Mouse (Mus musculus) midbrain, embryonic 14.5 days (tissue): Measurements from ENCODE around the gene Meiob. TPM values are rescaled to one million over a fixed set of nuclear protein-coding genes. Genes with fewer than 3 reads are reported as not detected.

Experiments used
- ATAC-seq: fragments of 200-750 bp; cut with Nextera tagmentation; 2 replicates; pipeline ENCODE4 v1.8.0; 2017; ENCODE audit warnings: moderate number of reproducible peaks, moderate library complexity; ENCODE audit not compliant: low FRiP score, low TSS enrichment
- DNase-seq: peaks from one replicate; pipeline ENCODE4 v3.0.0-alpha.2; 2015
- H3K27ac ChIP-seq: fragments of 300-500 bp; sonication (generic); replicated peaks from 2 replicates; pipeline ENCODE4 v1.5.1; 2014; ENCODE audit warnings: mild to moderate bottlenecking, low read depth, low read length, moderate library complexity
- H3K27me3 ChIP-seq: fragments of 300-500 bp; sonication (generic); 2 replicates; pipeline ENCODE4 v1.6.1; 2014; ENCODE audit warnings: low read length, control low read depth, mixed read lengths; ENCODE audit not compliant: control insufficient read depth, insufficient read depth
- H3K36me3 ChIP-seq: fragments of 300-500 bp; sonication (generic); 2 replicates; pipeline ENCODE4 v1.6.1; 2014; ENCODE audit warnings: low read length, control low read depth; ENCODE audit not compliant: control insufficient read depth, insufficient read depth
- H3K4me1 ChIP-seq: fragments of 300-500 bp; sonication (generic); 2 replicates; pipeline ENCODE4 v1.6.1; 2014; ENCODE audit warnings: mild to moderate bottlenecking, antibody characterized with exemption, low read length, control low read depth; ENCODE audit not compliant: control insufficient read depth, insufficient read depth
- H3K4me2 ChIP-seq: fragments of 300-500 bp; sonication (generic); 2 replicates; pipeline ENCODE4 v1.6.1; 2014; ENCODE audit warnings: mild to moderate bottlenecking, low read length, moderate library complexity
- H3K4me3 ChIP-seq: fragments of 300-500 bp; sonication (generic); replicated peaks from 2 replicates; pipeline ENCODE4 v1.5.1; 2014; ENCODE audit warnings: low read depth, low read length
- H3K9ac ChIP-seq: fragments of 300-500 bp; sonication (generic); replicated peaks from 2 replicates; pipeline ENCODE4 v1.6.1; 2014; ENCODE audit warnings: mild to moderate bottlenecking, low read length, moderate library complexity
- H3K9me3 ChIP-seq: fragments of 300-500 bp; sonication (generic); 2 replicates; pipeline ENCODE4 v1.6.1; 2016; ENCODE audit warnings: low read length, control low read depth, mixed read lengths; ENCODE audit not compliant: control insufficient read depth
- WGBS: fragments of 180-500 bp; shearing (Covaris S2); extraction: QIAGEN DNeasy Blood & Tissue Kit; methylation state at CpG from one replicate; pipeline ENCODE4 v1.1.7; 2014; 5-methylcytosine and 5-hydroxymethylcytosine counted together
- polyA plus RNA-seq: library from polyadenylated mRNA; unstranded; fragments of >200 nt; fragmentation: Nextera tagmentation; extraction: Ambion mirVana; gene quantifications from 2 replicates; pipeline ENCODE4 v1.2.1, GENCODE M21; 2014

The Meiob gene
- polyA plus RNA-seq, 1 experiment from 2014 or later, result not detected

GRCm38 (mm10) chr17:24885356-24886133 lies 81.5 kb downstream of the Meiob start:
- WGBS, result 26% methylated on average over 22 of the region's 22 CpGs
- Histone ChIP-seq H3K4me2 (peak overlapping the region; percentile 69), H3K9me3 (no peaks in the 10 kb centered on the region), H3K9ac (peak overlapping the region; percentile 49; the same call in 1 of the 2 replicates), H3K27ac (no peak overlapping the region), H3K4me1 (peaks cover 19% of the 10 kb centered on the region), H3K4me3 (peak overlapping the region; percentile 88), H3K27me3 (no peaks in the 10 kb centered on the region), H3K36me3 (peaks cover 43% of the 10 kb centered on the region)
- ATAC-seq (no peak), DNase-seq (no peak)

- ATAC-seq (peak; percentile 95), DNase-seq (peak; percentile 99)
- Histone ChIP-seq H3K9ac (peak within 1 kb of the TSS; percentile 80), H3K4me3 (peak within 1 kb of the TSS; percentile 88), H3K4me1 (peaks cover 19% of the 10 kb centered on the region), H3K27ac (peak within 1 kb of the TSS; percentile 70), H3K9me3 (no peaks in the 10 kb centered on the region), H3K27me3 (no peaks in the 10 kb centered on the region), H3K4me2 (peak within 1 kb of the TSS; percentile 80), H3K36me3 (peaks cover 51% of the 10 kb centered on the region)
- under 1% methylated on average over 69 of the region's 69 CpGs for WGBS
These were observed 82.2 kb downstream of the Meiob start, which contains the start of the genes Nubp2 and Spsb3 for GRCm38 (mm10) chr17:24886134-24886931. Gene Nubp2 (minus strand): TSS chr17:24886349. Gene Spsb3 (plus strand): TSS chr17:24886643.

- no peaks in the 10 kb centered on the region for H3K27me3 ChIP-seq
- peaks cover 56% of the 10 kb centered on the region for H3K36me3 ChIP-seq
- peak overlapping the region; percentile 70 for H3K27ac ChIP-seq
- H3K4me1 ChIP-seq, result peaks cover 19% of the 10 kb centered on the region
- WGBS, result 1% methylated on average over 18 of the region's 18 CpGs
- peak overlapping the region; percentile 80 for H3K4me2 ChIP-seq
- no peaks in the 10 kb centered on the region for H3K9me3 ChIP-seq
- DNase-seq (no peak), ATAC-seq (peak; percentile 29; the same call in 1 of the 2 replicates)
- peak overlapping the region; percentile 80 for H3K9ac ChIP-seq
- peak overlapping the region; percentile 88 for H3K4me3 ChIP-seq
These were observed 82.8 kb downstream of the Meiob start for GRCm38 (mm10) chr17:24886932-24887271.

- peak overlapping the region; percentile 80 for H3K4me2 ChIP-seq
- H3K4me1 ChIP-seq, result peaks cover 19% of the 10 kb centered on the region
- no peaks in the 10 kb centered on the region for H3K27me3 ChIP-seq
- WGBS, result 70% methylated on average over 18 of the region's 18 CpGs
- H3K9me3 ChIP-seq, result no peaks in the 10 kb centered on the region
- peak overlapping the region; percentile 88 for H3K4me3 ChIP-seq
- H3K9ac ChIP-seq, result peak overlapping the region; percentile 80
- ATAC-seq (no peak), DNase-seq (no peak)
- H3K27ac ChIP-seq, result no peak overlapping the region
- H3K36me3 ChIP-seq, result peaks cover 57% of the 10 kb centered on the region
These were observed 83.4 kb downstream of the Meiob start for GRCm38 (mm10) chr17:24887291-24888080.

GRCm38 (mm10) chr17:24888862-24889261 lies 84.8 kb downstream of the Meiob start:
- H3K27me3 ChIP-seq, result no peaks in the 10 kb centered on the region
- no peak overlapping the region for H3K9ac ChIP-seq
- 92% methylated on average over 3 of the region's 3 CpGs for WGBS
- DNase-seq, result no peak
- no peak overlapping the region for H3K4me2 ChIP-seq
- H3K9me3 ChIP-seq, result no peaks in the 10 kb centered on the region
- H3K27ac ChIP-seq, result no peak overlapping the region
- no peak overlapping the region for H3K4me3 ChIP-seq
- peaks cover 57% of the 10 kb centered on the region for H3K36me3 ChIP-seq
- no peak for ATAC-seq
- peaks cover 20% of the 10 kb centered on the region for H3K4me1 ChIP-seq

Other genes starting within 250 kb of the Meiob start
- gene Tsc2, start 171.7 kb upstream of the Meiob start, polyA plus RNA-seq, result 79.5 and 89.5 TPM in 2 replicates
- gene Nthl1, start 171.6 kb upstream of the Meiob start, polyA plus RNA-seq, result 6.5 and 8.9 TPM in 2 replicates
- 36.7 and 39.2 TPM in 2 replicates for gene Slc9a3r2, start 154.0 kb upstream of the Meiob start, polyA plus RNA-seq
- gene Npw, start 145.8 kb upstream of the Meiob start, polyA plus RNA-seq, result not detected in 2 replicates
- 22.8 and 24.5 TPM in 2 replicates for gene Zfp598, start 134.6 kb upstream of the Meiob start, polyA plus RNA-seq
- 147 and 169 TPM in 2 replicates for gene Syngr3, start 114.3 kb upstream of the Meiob start, polyA plus RNA-seq
- gene Gfer, start 108.1 kb upstream of the Meiob start, polyA plus RNA-seq, result 35.9 and 38.3 TPM in 2 replicates
- gene Noxo1, start 108.1 kb upstream of the Meiob start, polyA plus RNA-seq, result 1.8 and 1.9 TPM in 2 replicates
- 68.0 and 73.0 TPM in 2 replicates for gene Tbl3, start 96.6 kb upstream of the Meiob start, polyA plus RNA-seq
- 0.32 TPM in 1 of 2 replicates, not detected in the other for gene Rnf151, start 86.2 kb upstream of the Meiob start, polyA plus RNA-seq
- gene Rps2, start 86.2 kb upstream of the Meiob start, polyA plus RNA-seq, result 814 and 824 TPM in 2 replicates
- gene Ndufb10, start 79.8 kb upstream of the Meiob start, polyA plus RNA-seq, result 282 and 319 TPM in 2 replicates
- gene Rpl3l, start 76.5 kb upstream of the Meiob start, polyA plus RNA-seq, result not detected in 2 replicates
- 19.7 and 20.1 TPM in 2 replicates for gene Msrb1, start 67.6 kb upstream of the Meiob start, polyA plus RNA-seq
- not detected in 2 replicates for gene Hs3st6, start 51.3 kb upstream of the Meiob start, polyA plus RNA-seq
- 55.4 and 71.0 TPM in 2 replicates for gene Hagh, start 35.9 kb downstream of the Meiob start, polyA plus RNA-seq
- 18.0 and 18.9 TPM in 2 replicates for gene Fahd1, start 46.1 kb downstream of the Meiob start, polyA plus RNA-seq
- gene Igfals, start 61.7 kb downstream of the Meiob start, polyA plus RNA-seq, result 0.18 TPM in 1 of 2 replicates, not detected in the other
- gene Nubp2, start 82.1 kb downstream of the Meiob start, polyA plus RNA-seq, result 70.4 and 73.3 TPM in 2 replicates
- 77.3 and 93.2 TPM in 2 replicates for gene Spsb3, start 82.4 kb downstream of the Meiob start, polyA plus RNA-seq
- 21.6 and 26.9 TPM in 2 replicates for gene Eme2, start 90.8 kb downstream of the Meiob start, polyA plus RNA-seq
- 74.7 and 86.7 TPM in 2 replicates for gene Mrps34, start 90.8 kb downstream of the Meiob start, polyA plus RNA-seq
- gene Nme3, start 92.2 kb downstream of the Meiob start, polyA plus RNA-seq, result 77.4 and 112 TPM in 2 replicates
- 83.3 and 86.1 TPM in 2 replicates for gene Mapk8ip3, start 132.7 kb downstream of the Meiob start, polyA plus RNA-seq
- gene Jpt2, start 156.4 kb downstream of the Meiob start, polyA plus RNA-seq, result 66.9 and 71.0 TPM in 2 replicates
- gene Cramp1l, start 211.5 kb downstream of the Meiob start, polyA plus RNA-seq, result 6.7 and 9.2 TPM in 2 replicates
- 16.6 and 17.3 TPM in 2 replicates for gene Ift140, start 211.8 kb downstream of the Meiob start, polyA plus RNA-seq